26 mouse cellular contexts compared by ENCODE assay signal in the genomic region with DNA sequence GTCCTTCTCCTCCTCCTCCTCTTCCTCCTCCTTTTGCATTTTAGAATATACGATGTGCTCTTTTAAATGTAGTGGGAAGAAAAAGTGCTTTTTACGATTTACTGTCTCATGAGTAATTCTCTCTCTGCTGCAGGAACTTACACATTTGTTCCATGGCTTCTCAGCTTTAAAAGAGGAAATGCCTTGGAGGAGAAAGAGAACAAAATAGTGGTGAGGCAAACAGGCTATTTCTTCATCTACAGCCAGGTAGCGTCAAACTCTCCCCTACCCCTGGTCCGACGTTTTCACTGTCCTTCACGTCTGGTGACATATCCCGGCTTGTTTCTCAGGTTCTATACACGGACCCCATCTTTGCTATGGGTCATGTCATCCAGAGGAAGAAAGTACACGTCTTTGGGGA. TPM values are rescaled to one million over a fixed set of nuclear protein-coding genes. Genes with fewer than 3 reads are reported as not detected.
DNase-seq lines count a peak whose midpoint lies in the region; ATAC-seq and TF ChIP-seq lines count a peak whose summit lies in the region.
"Had no signal": no experiment of that assay in that cellular context is flagged by ENCODE, and none has a peak within 500 bp of the region (broad histone marks: within the 10 kb centered on the region; RNA-seq: fewer than 3 reads in every experiment).

No protein-coding gene starts in this region.

- no peak for TF ChIP-seq EP300 in liver, postnatal 0 days (IDR thresholded peaks at IDR 0.05; ENCODE audit: low read depth)

- WGBS in liver, postnatal 0 days (ENCODE audit: insufficient replicate concordance), result 54% methylated on average over 9 of the region's 9 CpGs

- H3K9me3 ChIP-seq in liver, postnatal 0 days (ENCODE audit: low read length), result no peaks in the 10 kb centered on the region
- H3K9me3 ChIP-seq: embryonic facial prominence, embryonic 13.5 days; embryonic facial prominence, embryonic 15.5 days; forebrain, embryonic 10.5 days; forebrain, embryonic 12.5 days had no signal

- no peak for TF ChIP-seq POLR2A in bone marrow macrophage, adult 2 months (IDR thresholded peaks at IDR 0.05; ENCODE audit: borderline replicate concordance, low read depth, low read length)

- no peaks in the 10 kb centered on the region for H3K36me3 ChIP-seq in liver, postnatal 0 days (replicated peaks; ENCODE audit: insufficient read depth, low read length)
- H3K36me3 ChIP-seq: embryonic facial prominence, embryonic 13.5 days; embryonic facial prominence, embryonic 15.5 days; forebrain, embryonic 10.5 days; forebrain, embryonic 12.5 days had no signal

- H3K27ac ChIP-seq in liver, postnatal 0 days (ENCODE audit: low read depth), result peak overlapping the region; percentile 44; the same call in 1 of the 2 replicates
- H3K27ac ChIP-seq in bone marrow macrophage, adult 2 months (ENCODE audit: insufficient read depth, low read depth, low read length), result peak overlapping the region; percentile 75
- H3K27ac ChIP-seq: embryonic facial prominence, embryonic 13.5 days; embryonic facial prominence, embryonic 15.5 days; forebrain, embryonic 10.5 days; forebrain, embryonic 12.5 days had no signal

- no peak for DNase-seq in liver, postnatal 0 days
- DNase-seq in liver, result no peak
- no peak for DNase-seq in left cerebral cortex, postnatal 4 days
- DNase-seq in spleen, postnatal 36 days (ENCODE audit: low spot score in 2 of 2), result no peak
- DNase-seq: adrenal gland, adult 2 months; adrenal gland, postnatal 10 days; adrenal gland, postnatal 25 days; cerebellum, adult 11 months; cerebellum, adult 18-20 months; cerebellum, adult 8-10 months; cerebellum, adult 9-11 months; cerebellum, postnatal 14 days; cerebellum, postnatal 36 days; embryo, embryonic 11 days had no signal

- no peak overlapping the region for H3K9ac ChIP-seq in liver, postnatal 0 days (replicated peaks)
- H3K9ac ChIP-seq: embryonic facial prominence, embryonic 13.5 days; embryonic facial prominence, embryonic 15.5 days; forebrain, embryonic 12.5 days had no signal

- no peak for TF ChIP-seq CTCF in liver, postnatal 0 days (IDR thresholded peaks at IDR 0.05; ENCODE audit: low read depth)
- TF ChIP-seq CTCF in bone marrow macrophage, adult 2 months (IDR thresholded peaks at IDR 0.05; ENCODE audit: low read depth, low read length), result no peak

- H3K4me1 ChIP-seq in liver, postnatal 0 days (ENCODE audit: insufficient read depth), result no peaks in the 10 kb centered on the region
- H3K4me1 ChIP-seq in bone marrow macrophage, adult 2 months (ENCODE audit: control insufficient read depth, insufficient read depth, low read length), result peaks cover 35% of the 10 kb centered on the region
- H3K4me1 ChIP-seq: embryonic facial prominence, embryonic 13.5 days; embryonic facial prominence, embryonic 15.5 days had no signal

- no peak for ATAC-seq in liver, postnatal 0 days
- ATAC-seq in neutrophil, adult 5-6 weeks (ENCODE audit: extremely low read depth, insufficient number of reproducible peaks, low FRiP score, poor library complexity, severe bottlenecking), result peak; percentile 66; the same call in 1 of the 2 replicates
- ATAC-seq: forebrain, embryonic 14.5 days; forebrain, embryonic 16.5 days had no signal

- H3K4me2 ChIP-seq in liver, postnatal 0 days (ENCODE audit: low read depth, low read length), result no peak overlapping the region
- H3K4me2 ChIP-seq: embryonic facial prominence, embryonic 13.5 days; embryonic facial prominence, embryonic 15.5 days; forebrain, embryonic 12.5 days had no signal

- no peak overlapping the region for H3K4me3 ChIP-seq in liver, postnatal 0 days (ENCODE audit: low read depth, low read length)
- peak overlapping the region; percentile 26 for H3K4me3 ChIP-seq in bone marrow macrophage, adult 2 months (ENCODE audit: insufficient read depth, low read length)
- H3K4me3 ChIP-seq: embryonic facial prominence, embryonic 13.5 days; embryonic facial prominence, embryonic 15.5 days; erythroblast, embryonic 14.5 days; forebrain, embryonic 10.5 days; forebrain, embryonic 12.5 days had no signal

- H3K27me3 ChIP-seq in liver, postnatal 0 days (ENCODE audit: insufficient read depth, low read length), result no peaks in the 10 kb centered on the region
- H3K27me3 ChIP-seq: embryonic facial prominence, embryonic 13.5 days; embryonic facial prominence, embryonic 15.5 days; forebrain, embryonic 12.5 days had no signal

- intact Hi-C loops in left cerebral cortex, postnatal 4 days (cut with DNase I), result no loop called here

RNA-seq across cellular contexts. Expression of gene Tnfsf13b, which starts 24.9 kb away (rescaled TPM):
- polyA plus RNA-seq in liver, postnatal 0 days (2015; fragmentation: Nextera tagmentation; extraction: Ambion mirVana), result 0.58 and 0.69 TPM in 2 replicates
- 3.3 and 5.8 TPM in 2 replicates for polyA plus RNA-seq in bone marrow macrophage, adult 2 months (2012; ENCODE audit: insufficient read depth, insufficient read length, missing spikeins)
- 13.0 and 15.4 TPM in 2 replicates for total RNA-seq in neutrophil, adult 5-6 weeks (2017)
- 1 to 10 TPM; 1.8 to 1.9 TPM for total RNA-seq in left cerebral cortex, postnatal 4 days (2021)
- total RNA-seq: common myeloid progenitor, adult 5-6 weeks; MEL had no signal
- polyA plus RNA-seq: embryonic facial prominence, embryonic 11.5 days; embryonic facial prominence, embryonic 15.5 days; erythroblast, embryonic 14.5 days had no signal

RNA-seq across cellular contexts. Expression of gene Abhd13, which starts 53.7 kb away (rescaled TPM):
- 5.2 and 5.6 TPM in 2 replicates for polyA plus RNA-seq in liver, postnatal 0 days (2015; fragmentation: Nextera tagmentation; extraction: Ambion mirVana)
- 9.3 and 10.9 TPM in 2 replicates for polyA plus RNA-seq in bone marrow macrophage, adult 2 months (2012; ENCODE audit: insufficient read depth, insufficient read length, missing spikeins)
- total RNA-seq in neutrophil, adult 5-6 weeks (2017), result 25.9 and 28.9 TPM in 2 replicates
- 10 to 100 TPM; 22.0 to 23.2 TPM for total RNA-seq in left cerebral cortex, postnatal 4 days (2021)

RNA-seq across cellular contexts. Expression of gene Lig4, which starts 53.7 kb away (rescaled TPM):
- 1.2 and 1.3 TPM in 2 replicates for polyA plus RNA-seq in liver, postnatal 0 days (2015; fragmentation: Nextera tagmentation; extraction: Ambion mirVana)
- 2.7 and 2.8 TPM in 2 replicates for polyA plus RNA-seq in bone marrow macrophage, adult 2 months (2012; ENCODE audit: insufficient read depth, insufficient read length, missing spikeins)
- 1.5 and 3.4 TPM in 2 replicates for total RNA-seq in neutrophil, adult 5-6 weeks (2017)
- total RNA-seq in left cerebral cortex, postnatal 4 days (2021), result 10 to 100 TPM; 13.8 to 15.3 TPM
